Mouse (Mus musculus) MEL (cell line): ENCODE measurements around the gene Ssu2. TPM values are rescaled to one million over a fixed set of nuclear protein-coding genes. Genes with fewer than 3 reads are reported as not detected.

Experiments
- DNase-seq: peaks from one replicate; pipeline ENCODE4 v3.0.0; 2011; ENCODE audit warnings: low read depth, low spot score
- H3K27ac ChIP-seq: 2 replicates; pipeline ENCODE4 v1.5.1; 2012; ENCODE audit warnings: low read depth, mild to moderate bottlenecking, control low read depth, low read length, moderate library complexity; ENCODE audit not compliant: control insufficient read depth
- H3K27me3 ChIP-seq, 2 experiments: fragments of 150-350 bp in 1 of 2; sonication (generic) in 1 of 2; 2 replicates each; pipeline ENCODE4 v1.6.1; 2012; ENCODE audit warnings: low read length in 2 of 2, mild to moderate bottlenecking in 2 of 2, improper control_type of control experiment in 1 of 2, moderate library complexity in 1 of 2; ENCODE audit not compliant: insufficient read depth in 2 of 2, control insufficient read depth in 1 of 2
- H3K36me3 ChIP-seq, 2 experiments: 2 replicates each; pipeline ENCODE4 v1.6.1; 2012 to 2014; ENCODE audit warnings: low read length in 2 of 2, improper control_type of control experiment in 1 of 2, inconsistent platforms in 1 of 2, mild to moderate bottlenecking in 1 of 2; ENCODE audit not compliant: insufficient read depth in 2 of 2, control insufficient read depth in 1 of 2
- H3K4me1 ChIP-seq, 2 experiments: fragments of 150-350 bp in 1 of 2; sonication (generic) in 1 of 2; 2 replicates each; pipeline ENCODE4 v1.6.1; 2012; ENCODE audit warnings: low read length in 2 of 2, improper control_type of control experiment in 1 of 2, mild to moderate bottlenecking in 1 of 2; ENCODE audit not compliant: insufficient read depth in 2 of 2, control insufficient read depth in 1 of 2
- H3K4me3 ChIP-seq, 2 experiments: fragments of 150-350 bp in 1 of 2; sonication (generic) in 1 of 2; 2 replicates each; pipeline ENCODE4 v1.5.1; 2012; ENCODE audit warnings: low read depth in 2 of 2, low read length in 2 of 2, mild to moderate bottlenecking in 2 of 2, moderate library complexity in 2 of 2, control low read depth in 1 of 2, improper control_type of control experiment in 1 of 2; ENCODE audit not compliant: control insufficient read depth in 1 of 2, insufficient read depth in 1 of 2
- H3K79me2 ChIP-seq: 2 replicates; pipeline ENCODE4 v1.6.1; 2012; ENCODE audit warnings: mild to moderate bottlenecking, low read length, moderate library complexity; ENCODE audit not compliant: control insufficient read depth, poor library complexity, insufficient read depth
- H3K9ac ChIP-seq: 2 replicates; pipeline ENCODE4 v1.6.1; 2012; ENCODE audit warnings: low read depth, mild to moderate bottlenecking, control low read depth, low read length, moderate library complexity; ENCODE audit not compliant: control insufficient read depth, poor library complexity, severe bottlenecking
- H3K9me3 ChIP-seq: fragments of 150-350 bp; sonication (generic); replicated peaks from 2 replicates; pipeline ENCODE4 v1.6.1; 2012; ENCODE audit warnings: mild to moderate bottlenecking, low read length, improper control_type of control experiment, moderate library complexity; ENCODE audit not compliant: insufficient read depth
- BHLHE40 ChIP-seq: IDR thresholded peaks from 2 replicates; pipeline ENCODE4 v1.6.1; 2012; ENCODE audit warnings: low read depth, mild to moderate bottlenecking, inconsistent platforms, low read length, improper control_type of control experiment, borderline replicate concordance
- CHD1 ChIP-seq: IDR thresholded peaks from 2 replicates; pipeline ENCODE4 v1.6.1; 2012; ENCODE audit warnings: low read depth, mild to moderate bottlenecking, inconsistent platforms, low read length, improper control_type of control experiment
- CHD2 ChIP-seq: IDR thresholded peaks from 2 replicates; pipeline ENCODE4 v1.6.1; 2011; ENCODE audit warnings: low read length, improper control_type of control experiment
- CTCF ChIP-seq, 3 experiments: IDR thresholded peaks in 2 of 3; conservative IDR thresholded peaks in 1 of 3; 2 replicates each; pipeline ENCODE4 v1.5.1; 2011 to 2012; ENCODE audit warnings: low read length in 3 of 3, low read depth in 2 of 3, mild to moderate bottlenecking in 2 of 3, improper control_type of control experiment in 1 of 3, inconsistent platforms in 1 of 3, mixed read lengths in 1 of 3, moderate library complexity in 1 of 3; ENCODE audit not compliant: control insufficient read depth in 1 of 3, insufficient read depth in 1 of 3, poor library complexity in 1 of 3, severe bottlenecking in 1 of 3
- E2F4 ChIP-seq: IDR thresholded peaks from 2 replicates; pipeline ENCODE4 v1.6.1; 2011; ENCODE audit warnings: low read depth, low read length, improper control_type of control experiment, borderline replicate concordance
- ELF1 ChIP-seq: IDR thresholded peaks from 2 replicates; pipeline ENCODE4 v1.6.1; 2014; ENCODE audit warnings: low read depth, mild to moderate bottlenecking, inconsistent platforms, low read length, improper control_type of control experiment, moderate library complexity
- GATA1 ChIP-seq: IDR thresholded peaks from 2 replicates; pipeline ENCODE4 v1.6.1; 2011; ENCODE audit warnings: low read depth, low read length, improper control_type of control experiment
- KAT2A ChIP-seq: conservative IDR thresholded peaks from 2 replicates; pipeline ENCODE4 v1.6.1; 2012; ENCODE audit warnings: low read depth, low read length, improper control_type of control experiment, inconsistent platforms
- MAFK ChIP-seq: IDR thresholded peaks from 2 replicates; pipeline ENCODE4 v1.6.1; 2011; ENCODE audit warnings: low read depth, mild to moderate bottlenecking, low read length, improper control_type of control experiment, borderline replicate concordance
- MAX ChIP-seq: IDR thresholded peaks from 2 replicates; pipeline ENCODE4 v1.6.1; 2011; ENCODE audit warnings: low read length, improper control_type of control experiment
- MXI1 ChIP-seq: IDR thresholded peaks from 2 replicates; pipeline ENCODE4 v1.6.1; 2011; ENCODE audit warnings: mild to moderate bottlenecking, low read depth, low read length, improper control_type of control experiment
- MYB ChIP-seq: IDR thresholded peaks from 2 replicates; pipeline ENCODE4 v1.6.1; 2011; ENCODE audit warnings: mild to moderate bottlenecking, low read depth, low read length, improper control_type of control experiment
- MYC ChIP-seq: IDR thresholded peaks from 2 replicates; pipeline ENCODE4 v1.6.1; 2011; ENCODE audit warnings: low read depth, mild to moderate bottlenecking, low read length, improper control_type of control experiment, moderate library complexity
- NELFE ChIP-seq: IDR thresholded peaks from 2 replicates; pipeline ENCODE4 v1.6.1; 2011; ENCODE audit warnings: low read depth, low read length, improper control_type of control experiment
- NRF1 ChIP-seq: IDR thresholded peaks from 2 replicates; pipeline ENCODE4 v1.6.1; 2014; ENCODE audit warnings: low read depth, mild to moderate bottlenecking, inconsistent platforms, low read length, improper control_type of control experiment, moderate library complexity; ENCODE audit not compliant: poor library complexity, insufficient read depth, severe bottlenecking
- POLR2A ChIP-seq, 2 experiments: IDR thresholded peaks; 2 replicates each; pipeline ENCODE4 v1.6.1; 2011 to 2012; ENCODE audit warnings: low read length in 2 of 2, mild to moderate bottlenecking in 2 of 2, control low read depth in 1 of 2, improper control_type of control experiment in 1 of 2, low read depth in 1 of 2, moderate library complexity in 1 of 2; ENCODE audit not compliant: control insufficient read depth in 1 of 2, insufficient read depth in 1 of 2, poor library complexity in 1 of 2
- POLR2AphosphoS2 ChIP-seq: IDR thresholded peaks from 2 replicates; pipeline ENCODE4 v1.6.1; 2011; ENCODE audit warnings: low read length, improper control_type of control experiment
- POLR2AphosphoS5 ChIP-seq: IDR thresholded peaks from 2 replicates; pipeline ENCODE4 v1.6.1; 2012; ENCODE audit warnings: low read depth, borderline replicate concordance, mild to moderate bottlenecking, inconsistent platforms, low read length, moderate library complexity, mixed read lengths
- RCOR1 ChIP-seq: IDR thresholded peaks from 2 replicates; pipeline ENCODE4 v1.6.1; 2012; ENCODE audit warnings: low read depth, mild to moderate bottlenecking, inconsistent platforms, low read length, improper control_type of control experiment
- TAL1 ChIP-seq: IDR thresholded peaks from 2 replicates; pipeline ENCODE4 v1.6.1; 2012; ENCODE audit warnings: mild to moderate bottlenecking, inconsistent platforms, low read length, moderate library complexity, mixed read lengths
- TBP ChIP-seq: IDR thresholded peaks from 2 replicates; pipeline ENCODE4 v1.8.0; 2011; ENCODE audit warnings: low read depth, low read length, improper control_type of control experiment
- TCF12 ChIP-seq: IDR thresholded peaks from 2 replicates; pipeline ENCODE4 v1.6.1; 2014; ENCODE audit warnings: low read depth, mild to moderate bottlenecking, inconsistent platforms, low read length, improper control_type of control experiment, moderate library complexity
- UBTF ChIP-seq: IDR thresholded peaks from 2 replicates; pipeline ENCODE4 v1.6.1; 2012; ENCODE audit warnings: low read depth, mild to moderate bottlenecking, inconsistent platforms, low read length, improper control_type of control experiment, moderate library complexity, borderline replicate concordance; ENCODE audit not compliant: insufficient read depth
- USF1 ChIP-seq: IDR thresholded peaks from 2 replicates; pipeline ENCODE4 v1.6.1; 2014; ENCODE audit warnings: low read depth, mild to moderate bottlenecking, inconsistent platforms, low read length, improper control_type of control experiment, moderate library complexity
- USF2 ChIP-seq, 2 experiments: IDR thresholded peaks; 2 replicates each; pipeline ENCODE4 v1.6.1; 2011 to 2012; ENCODE audit warnings: improper control_type of control experiment in 2 of 2, low read length in 2 of 2, borderline replicate concordance in 1 of 2, inconsistent platforms in 1 of 2, low read depth in 1 of 2, mild to moderate bottlenecking in 1 of 2; ENCODE audit not compliant: insufficient read depth in 1 of 2
- ZC3H11A ChIP-seq: IDR thresholded peaks from 2 replicates; pipeline ENCODE4 v1.6.1; 2012; ENCODE audit warnings: low read depth, mild to moderate bottlenecking, inconsistent platforms, low read length, improper control_type of control experiment
- ZKSCAN1 ChIP-seq: IDR thresholded peaks from 2 replicates; pipeline ENCODE4 v1.6.1; 2012; ENCODE audit warnings: low read depth, mild to moderate bottlenecking, inconsistent platforms, low read length, improper control_type of control experiment, moderate library complexity
- ZNF384 ChIP-seq: IDR thresholded peaks from 2 replicates; pipeline ENCODE4 v1.6.1; 2012; ENCODE audit warnings: low read depth, mild to moderate bottlenecking, inconsistent platforms, low read length, improper control_type of control experiment
- polyA plus RNA-seq, 2 experiments: library from polyadenylated mRNA; stranded (reverse) in 1 of 2; unstranded in 1 of 2; fragments of >175 nt in 1 of 2; fragments of >200 nt in 1 of 2; gene quantifications; 2 replicates each; pipeline versions ENCODE4 v1.2.1 to v1.2.4; 2012; ENCODE audit warnings: low replicate concordance in 2 of 2, low read depth in 1 of 2; ENCODE audit not compliant: insufficient read length in 2 of 2, insufficient read depth in 1 of 2, missing spikeins in 1 of 2
- total RNA-seq: library from RNA; depleted of rRNA; stranded (reverse); fragments of 300-350 nt; gene quantifications from 2 replicates; pipeline ENCODE4 v1.2.3, GENCODE M21; 2012

Gene Ssu2
- total and polyA plus RNA-seq, 3 experiments, result not detected

DNA sequence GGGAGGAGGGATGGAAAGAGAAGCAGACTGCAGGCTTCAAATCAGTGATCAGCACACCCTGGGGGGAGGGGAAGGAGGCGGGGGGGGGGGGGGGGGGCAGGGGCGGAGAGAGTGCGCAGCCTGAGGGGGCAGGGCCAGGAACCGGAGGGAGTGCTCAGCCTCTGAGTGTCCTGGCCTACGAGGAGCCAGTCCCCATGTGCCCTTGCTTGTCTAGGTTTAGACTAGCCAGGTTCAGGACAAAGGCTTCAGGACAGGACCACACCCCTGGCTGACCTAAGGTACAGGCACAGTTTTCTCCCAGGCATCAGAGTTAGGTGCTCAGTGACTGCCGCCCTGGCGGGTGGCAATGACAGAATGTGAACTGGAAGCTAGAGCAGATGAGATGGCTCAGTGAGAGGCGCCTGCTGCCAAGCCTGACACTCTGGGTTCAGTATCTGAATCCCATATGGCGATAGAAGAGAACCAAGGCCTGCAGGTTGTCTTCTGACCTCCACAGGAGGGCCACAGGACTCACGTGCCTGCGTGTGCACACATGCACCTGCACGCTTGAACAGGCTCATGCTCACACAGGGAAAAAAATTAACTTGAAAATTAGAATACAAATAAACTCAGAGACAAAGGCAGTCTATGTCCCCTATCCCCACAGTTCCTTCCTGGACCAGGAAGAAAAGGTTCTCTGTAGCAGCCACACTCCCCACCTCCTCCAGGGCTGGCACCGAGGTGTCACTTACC is 12.0 kb downstream of the Ssu2 start:
- Histone ChIP-seq H3K4me1 (no peaks in the 10 kb centered on the region), H3K27me3 (no peaks in the 10 kb centered on the region)
- no peak for TF ChIP-seq TAL1
- no peak for TF ChIP-seq ZKSCAN1
- no peak for TF ChIP-seq CHD2
- no peak for TF ChIP-seq NELFE
- TF ChIP-seq USF2 (IDR thresholded peaks at IDR 0.05; ENCODE audit: borderline replicate concordance in 1 of 2, insufficient read depth in 1 of 2, low read depth in 1 of 2, low read length in 2 of 2), result no peak
- TF ChIP-seq MAFK, result no peak
- TF ChIP-seq MAX, result no peak
- TF ChIP-seq BHLHE40, result no peak
- TF ChIP-seq TBP, result no peak
- TF ChIP-seq UBTF, result no peak
- no peak for TF ChIP-seq POLR2AphosphoS5
- TF ChIP-seq CHD1, result no peak
- no peak for TF ChIP-seq POLR2AphosphoS2
- no peak for TF ChIP-seq USF1
- TF ChIP-seq, all 39 proteins: peak for 0
- no peak overlapping the region for H3K9ac ChIP-seq
- no peaks in the 10 kb centered on the region for H3K9me3 ChIP-seq
- no peaks in the 10 kb centered on the region for H3K79me2 ChIP-seq
- H3K36me3 ChIP-seq, result no peaks in the 10 kb centered on the region
- no peak overlapping the region for H3K4me3 ChIP-seq
- DNase-seq, result no peak
- H3K27ac ChIP-seq, result no peak overlapping the region

DNA sequence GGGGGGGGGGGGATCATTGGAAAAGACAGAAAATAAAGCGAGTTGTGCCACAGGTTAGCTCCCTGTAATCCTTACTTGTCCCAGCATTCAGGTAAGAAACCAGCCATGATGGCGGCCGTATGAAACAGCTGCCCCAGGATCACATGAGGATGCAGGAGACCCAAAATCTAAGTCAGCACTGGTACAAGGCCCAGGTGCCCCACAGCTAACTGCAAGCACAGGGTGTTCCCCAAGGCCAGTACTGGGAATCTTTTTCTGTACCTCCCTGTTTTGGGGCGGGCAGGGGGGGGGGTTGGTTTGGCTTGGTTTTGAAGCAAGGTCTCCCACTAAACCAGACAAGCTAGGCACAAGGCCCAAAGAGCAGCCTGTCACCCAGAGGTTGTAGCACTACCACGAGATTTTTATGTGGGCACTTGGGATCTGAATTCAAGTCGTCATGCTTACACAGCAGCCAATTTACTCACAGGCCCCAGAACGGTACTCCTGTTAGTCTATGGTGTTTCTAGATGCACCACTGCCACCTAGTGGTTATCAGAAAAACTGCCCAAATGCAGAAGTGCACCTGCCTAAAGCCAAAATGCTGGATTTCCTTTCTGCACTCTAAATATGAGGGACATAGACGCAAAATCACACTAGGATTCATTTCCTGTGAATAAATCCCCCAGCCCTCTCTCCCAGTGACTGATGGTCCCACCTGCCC is 13.8 kb downstream of the Ssu2 start:
- Histone ChIP-seq H3K79me2 (no peaks in the 10 kb centered on the region), H3K4me3 (no peak overlapping the region), H3K9me3 (no peaks in the 10 kb centered on the region), H3K4me1 (no peaks in the 10 kb centered on the region), H3K27ac (no peak overlapping the region), H3K36me3 (no peaks in the 10 kb centered on the region), H3K9ac (no peak overlapping the region), H3K27me3 (no peaks in the 10 kb centered on the region)
- DNase-seq, result peak; percentile 35
- TF ChIP-seq TBP (no peak), MAX (no peak), CTCF (IDR thresholded peaks at IDR 0.05 in 2 of 3, conservative IDR thresholded peaks at IDR 0.05 in 1 of 3; ENCODE audit: control insufficient read depth in 1 of 3, insufficient read depth in 1 of 3, low read depth in 2 of 3, low read length in 3 of 3, poor library complexity in 1 of 3, severe bottlenecking in 1 of 3) (peak; percentile 37 to 58 (median 55)), ELF1 (no peak), CHD2 (no peak), ZNF384 (no peak), POLR2A (IDR thresholded peaks at IDR 0.05; ENCODE audit: control insufficient read depth in 1 of 2, insufficient read depth in 1 of 2, low read depth in 1 of 2, low read length in 2 of 2, poor library complexity in 1 of 2) (no peak), BHLHE40 (no peak), TCF12 (no peak), MAFK (no peak), ZC3H11A (peak; percentile 18; the same call in 1 of the 2 replicates), KAT2A (no peak), NRF1 (no peak), POLR2AphosphoS2 (no peak), MXI1 (no peak), MYC (no peak), RCOR1 (no peak), UBTF (no peak), USF2 (IDR thresholded peaks at IDR 0.05; ENCODE audit: borderline replicate concordance in 1 of 2, insufficient read depth in 1 of 2, low read depth in 1 of 2, low read length in 2 of 2) (no peak), ZKSCAN1 (no peak), E2F4 (no peak), MYB (no peak), GATA1 (no peak)
